Mouse (Mus musculus) T-helper 1 cell (primary cell): ENCODE measurements around the gene 1700012P22Rik.

Experiments
- in situ Hi-C: fragments of 300-600 bp; cut with MboI, MseI; formaldehyde crosslinking; loops from one replicate; pipeline ENCODE4 v1.15.1; 2025; ENCODE audit warnings: high pct_unique_total_duplicates

1700012P22Rik gene

GRCm38 (mm10) chr4:144438672-144439071 lies at the start of gene 1700012P22Rik:
Gene 1700012P22Rik, minus strand, starts transcription at chr4:144438772.
- in situ Hi-C loops = no loop called here

DNA sequence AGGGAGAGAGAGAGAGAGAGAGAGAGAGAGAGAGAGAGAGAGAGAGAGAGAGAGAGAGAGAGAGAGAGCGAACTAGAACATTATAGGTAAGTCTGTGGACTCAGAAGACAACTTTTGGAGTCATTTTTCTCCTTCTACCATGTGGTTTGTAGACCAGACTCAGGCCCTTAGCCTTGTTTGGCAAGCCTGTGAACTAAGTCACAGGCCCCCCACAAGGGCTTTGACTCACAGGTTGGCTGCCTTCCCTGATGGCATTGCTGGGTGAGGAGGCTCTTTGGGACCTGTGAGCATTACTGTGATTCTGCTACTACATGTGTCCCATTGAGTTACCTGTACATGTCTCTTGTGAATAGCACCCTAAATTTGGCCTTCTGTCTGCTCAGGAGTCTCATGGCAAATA lies 29.5 kb upstream of the 1700012P22Rik start:
- in situ Hi-C loops = no loop called here

- in situ Hi-C loops = no loop called here
These were observed 26.6 kb upstream of the 1700012P22Rik start for GRCm38 (mm10) chr4:144465206-144465605.

DNA sequence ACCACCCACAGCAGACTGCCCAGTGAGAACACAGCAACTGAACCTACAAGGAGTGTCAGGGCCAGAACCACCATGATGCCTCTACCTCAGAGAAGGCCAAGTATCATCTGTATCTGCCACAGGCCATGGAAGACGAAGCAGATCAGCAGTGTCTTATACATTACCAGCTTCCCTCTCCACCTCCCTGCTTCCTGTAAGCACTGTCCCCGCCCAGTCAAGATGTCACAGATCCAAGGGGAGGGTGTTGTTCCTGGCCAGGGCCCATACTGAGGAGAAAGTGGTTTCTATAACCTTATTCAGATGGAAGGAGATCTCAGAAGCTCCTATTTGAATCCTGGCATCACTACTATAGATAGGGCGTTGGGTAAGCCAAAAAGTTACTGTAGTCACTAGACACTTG lies 25.1 kb upstream of the 1700012P22Rik start, which contains the start of gene Aadacl3:
TSS of gene Aadacl3 (minus strand) at position 101 of the 400 bp plus-strand sequence.
- in situ Hi-C loops = no loop called here

DNA sequence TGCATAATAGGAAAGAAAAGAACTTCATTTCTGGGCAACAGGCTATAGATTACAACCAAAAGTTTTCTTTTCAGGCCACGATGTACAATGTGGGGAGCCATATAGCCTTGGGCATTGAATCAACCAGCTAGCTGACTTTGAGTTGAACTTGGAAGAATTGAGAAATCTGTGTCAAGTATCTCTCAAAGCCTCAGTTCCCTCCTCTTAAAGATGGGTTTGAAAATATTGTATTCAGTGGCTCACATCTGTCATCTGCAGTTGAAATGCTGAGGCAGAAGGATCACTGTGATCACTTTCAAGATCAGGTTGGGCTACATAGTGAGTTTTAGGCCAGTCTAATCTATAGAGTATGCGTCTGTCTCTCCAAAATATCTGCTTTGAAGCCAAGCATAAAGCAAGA lies 14.6 kb upstream of the 1700012P22Rik start, which contains the start of gene Gm9944:
TSS of gene Gm9944 (minus strand) at position 101 of the 400 bp plus-strand sequence.
- in situ Hi-C loops = no loop called here

GRCm38 (mm10) chr4:144448546-144448945 lies 10.0 kb upstream of the 1700012P22Rik start:
- in situ Hi-C loops = no loop called here

- in situ Hi-C loops = no loop called here
These were observed 3.0 kb upstream of the 1700012P22Rik start for GRCm38 (mm10) chr4:144441582-144441981.

DNA sequence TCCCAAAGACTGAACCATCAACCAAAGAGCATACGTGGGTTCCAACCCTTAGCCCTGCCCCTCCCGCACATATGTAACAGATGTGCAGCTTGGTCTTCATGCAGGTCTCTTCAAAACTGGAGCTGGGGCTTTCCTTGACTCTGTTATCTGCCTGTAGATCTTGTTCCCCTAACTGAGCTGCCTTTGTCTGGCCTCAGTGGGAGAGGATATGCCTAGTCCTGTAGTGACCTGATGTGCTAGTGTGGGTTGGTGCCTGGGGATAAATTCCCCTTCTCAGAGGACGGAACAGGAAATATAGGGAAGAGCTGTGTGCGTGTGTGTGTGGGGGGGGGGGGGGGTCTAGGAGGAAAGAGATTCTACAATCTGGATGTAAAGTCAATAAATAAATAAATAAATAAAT lies 2.5 kb upstream of the 1700012P22Rik start:
- in situ Hi-C loops = no loop called here

DNA sequence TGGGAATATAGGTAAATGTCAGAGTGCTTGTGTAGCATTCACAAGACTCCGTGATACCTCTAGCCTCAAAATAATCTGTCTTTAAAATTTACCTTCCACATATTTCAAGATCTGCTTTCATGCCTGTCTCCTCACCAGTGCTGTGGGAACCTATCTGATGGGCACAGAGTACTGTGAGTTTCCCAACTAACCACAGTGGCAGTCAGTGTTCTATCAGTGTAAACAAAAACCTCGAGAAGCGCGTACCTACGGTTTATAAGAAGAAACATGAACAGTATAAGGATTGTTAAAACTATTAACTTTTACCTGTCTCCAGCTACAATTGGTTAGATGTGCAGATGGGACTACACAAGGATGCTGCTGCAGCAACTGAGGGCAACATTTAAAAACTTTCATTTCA lies 5.4 kb downstream of the 1700012P22Rik start:
- in situ Hi-C loops = no loop called here

DNA sequence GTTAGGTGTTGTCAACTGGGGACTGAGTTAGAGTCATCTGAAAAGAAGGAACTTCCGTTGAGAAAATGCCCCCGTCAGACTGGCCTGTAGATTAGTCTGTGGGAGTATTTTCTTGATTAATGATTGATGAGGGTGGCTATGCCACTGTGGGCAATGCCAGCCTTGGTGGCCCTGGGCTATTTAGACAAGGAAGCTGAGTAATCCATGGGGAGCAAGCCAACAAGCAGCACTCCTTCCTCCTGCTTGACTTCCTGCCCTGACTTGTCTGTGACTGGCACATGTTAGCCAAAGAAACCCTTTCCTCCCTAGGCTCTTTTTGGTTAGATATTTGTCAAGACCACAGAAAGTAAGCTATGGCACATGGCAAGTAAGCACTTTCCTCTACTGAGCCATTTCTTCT lies 7.8 kb downstream of the 1700012P22Rik start:
- in situ Hi-C loops = no loop called here

- in situ Hi-C loops = no loop called here
These were observed 9.7 kb downstream of the 1700012P22Rik start for GRCm38 (mm10) chr4:144428868-144429267.

DNA sequence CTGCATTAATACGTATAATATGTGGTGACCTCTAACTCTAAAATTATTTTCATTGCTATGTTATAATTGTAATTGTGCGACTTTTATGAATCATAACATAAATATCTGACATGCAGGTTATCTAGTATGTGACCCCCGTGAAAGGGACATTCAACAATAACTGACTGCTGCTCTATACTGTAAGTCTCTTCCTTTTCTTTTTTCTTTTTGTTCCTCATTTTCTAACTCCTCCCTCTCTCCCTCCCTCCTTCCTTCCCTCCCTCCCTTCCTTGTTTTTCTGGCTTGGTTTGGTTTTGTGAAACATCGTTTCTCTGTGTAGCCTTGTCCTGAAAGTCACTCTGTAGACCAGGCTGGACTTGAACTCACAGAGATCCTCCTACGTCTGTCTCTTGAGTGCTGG lies 14.0 kb downstream of the 1700012P22Rik start:
- in situ Hi-C loops = no loop called here

DNA sequence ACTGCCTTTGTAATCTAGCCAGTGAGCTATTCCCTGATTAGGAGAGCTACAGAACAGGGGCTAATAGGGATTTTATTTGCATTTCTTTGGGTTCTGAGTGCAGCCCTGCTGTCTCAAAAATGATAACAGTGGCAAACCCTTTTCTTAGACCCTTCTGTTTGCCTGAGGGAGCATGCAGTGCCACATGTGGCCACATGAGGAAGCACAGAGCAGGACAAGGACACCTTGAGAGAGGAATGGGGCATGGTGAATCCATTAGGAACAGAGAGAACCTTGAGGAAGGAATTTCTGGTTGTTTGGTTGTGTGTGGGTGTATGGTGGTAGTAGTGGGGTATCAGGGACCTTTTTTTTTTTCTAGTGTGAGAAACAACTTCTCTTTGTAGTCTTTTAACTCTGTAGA lies 17.9 kb downstream of the 1700012P22Rik start:
- in situ Hi-C loops = no loop called here

GRCm38 (mm10) chr4:144408290-144408689 lies 30.3 kb downstream of the 1700012P22Rik start, which contains the start of gene Pramef12:
Gene Pramef12, minus strand, starts transcription at chr4:144408464.
- in situ Hi-C loops = no loop called here

- in situ Hi-C loops = no loop called here
These were observed 32.3 kb downstream of the 1700012P22Rik start for GRCm38 (mm10) chr4:144406261-144406660.

GRCm38 (mm10) chr4:144404456-144405086 lies 34.0 kb downstream of the 1700012P22Rik start:
- in situ Hi-C loops = no loop called here

DNA sequence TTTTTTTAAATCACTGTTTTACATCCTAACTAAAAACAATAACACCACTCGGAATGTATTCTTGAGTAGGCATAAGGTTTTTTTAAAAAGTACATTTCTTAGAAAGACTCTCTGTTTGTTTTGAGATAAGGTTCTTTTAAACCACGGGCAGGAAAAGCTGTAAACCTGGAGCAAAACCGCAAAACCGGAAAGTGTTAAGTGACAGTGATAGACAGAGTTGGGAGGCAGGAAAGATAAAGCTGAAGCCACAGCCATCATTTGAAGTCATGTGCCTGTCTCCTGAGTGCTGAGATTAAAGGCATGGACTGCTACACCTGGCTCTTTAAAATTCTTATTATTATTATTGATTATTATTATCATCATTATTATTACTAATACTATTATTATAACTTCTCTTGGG lies 35.9 kb downstream of the 1700012P22Rik start:
- in situ Hi-C loops = no loop called here

DNA sequence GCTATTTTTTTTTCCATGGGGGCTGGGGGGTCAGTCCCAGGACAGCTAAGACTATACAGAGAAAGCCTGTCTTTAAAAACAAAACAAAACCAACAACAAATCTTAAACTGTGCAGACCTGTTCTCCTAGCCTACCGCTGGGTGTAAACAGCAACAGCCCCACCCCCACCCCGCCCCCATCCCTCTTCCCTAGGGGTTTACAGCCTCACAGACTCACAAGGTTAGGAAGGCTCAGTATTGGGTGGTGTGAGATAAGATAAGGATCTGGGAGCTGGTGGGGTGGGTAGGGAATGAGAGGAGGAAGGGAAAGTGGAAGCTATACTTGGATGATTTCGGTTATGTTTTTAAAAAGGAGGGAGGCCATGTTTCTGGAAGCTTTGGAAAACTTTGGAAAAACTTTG lies 42.3 kb downstream of the 1700012P22Rik start:
- in situ Hi-C loops = no loop called here

DNA sequence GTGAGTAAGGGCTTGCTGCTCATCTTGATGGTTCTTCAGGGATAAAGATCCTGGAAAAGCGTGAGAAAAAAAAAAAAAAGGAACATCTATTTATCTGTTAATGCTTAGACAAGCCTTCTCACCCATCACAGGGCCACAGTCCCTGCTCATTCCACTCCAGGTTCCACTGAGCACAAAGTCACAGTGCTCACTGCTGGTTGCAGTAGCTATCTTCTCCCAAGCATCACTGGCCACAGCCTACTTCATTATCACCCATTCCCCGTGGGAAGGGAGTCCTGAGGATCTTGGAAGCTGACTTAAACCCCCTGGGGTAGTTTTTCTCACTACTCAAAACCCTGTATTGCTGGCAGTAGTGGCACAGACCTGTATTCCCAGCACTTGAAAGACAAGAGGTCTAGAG lies 60.7 kb downstream of the 1700012P22Rik start, which contains the start of gene Pramef20:
TSS of gene Pramef20 (minus strand) at position 23 of the 400 bp plus-strand sequence.
- in situ Hi-C loops = no loop called here
